Mouse (Mus musculus) limb, embryonic 15.5 days (tissue): Measurements from ENCODE around the gene Nfatc4. TPM values are rescaled to one million over a fixed set of nuclear protein-coding genes. Genes with fewer than 3 reads are reported as not detected.

ENCODE experiments used
- ATAC-seq: fragments of 200-750 bp; cut with Nextera tagmentation; 2 replicates; pipeline ENCODE4 v1.8.0; 2017; ENCODE audit warnings: low read depth, moderate TSS enrichment; ENCODE audit not compliant: insufficient number of reproducible peaks, low FRiP score, low TSS enrichment
- H3K27ac ChIP-seq: fragments of 300-500 bp; sonication (generic); 2 replicates; pipeline ENCODE4 v1.5.1; 2015; ENCODE audit warnings: moderate library complexity, mild to moderate bottlenecking, inconsistent platforms
- H3K27me3 ChIP-seq: fragments of 300-500 bp; sonication (generic); 2 replicates; pipeline ENCODE4 v1.6.1; 2015; ENCODE audit warnings: inconsistent platforms
- H3K36me3 ChIP-seq: fragments of 300-500 bp; sonication (generic); 2 replicates; pipeline ENCODE4 v1.6.1; 2015; ENCODE audit warnings: inconsistent platforms
- H3K4me1 ChIP-seq: fragments of 300-500 bp; sonication (generic); 2 replicates; pipeline ENCODE4 v1.6.1; 2015; ENCODE audit warnings: inconsistent platforms
- H3K4me2 ChIP-seq: fragments of 300-500 bp; sonication (generic); 2 replicates; pipeline ENCODE4 v1.6.1; 2015; ENCODE audit warnings: mild to moderate bottlenecking, inconsistent platforms
- H3K4me3 ChIP-seq: fragments of 300-500 bp; sonication (generic); 2 replicates; pipeline ENCODE4 v1.5.1; 2015; ENCODE audit warnings: mild to moderate bottlenecking, inconsistent platforms
- H3K9ac ChIP-seq: fragments of 300-500 bp; sonication (generic); 2 replicates; pipeline ENCODE4 v1.6.1; 2015; ENCODE audit warnings: inconsistent platforms
- H3K9me3 ChIP-seq: fragments of 300-500 bp; sonication (generic); 2 replicates; pipeline ENCODE4 v1.6.1; 2016; ENCODE audit warnings: inconsistent platforms
- whole genome bisulfite sequencing: fragments of 180-500 bp; shearing (Covaris S2); methylation state at CpG from one replicate; pipeline ENCODE4 v1.1.7; 2015; 5-methylcytosine and 5-hydroxymethylcytosine counted together
- polyA plus RNA-seq: library from polyadenylated mRNA; unstranded; fragments of >200 nt; fragmentation: Nextera tagmentation; extraction: Ambion mirVana; gene quantifications from 2 replicates; pipeline ENCODE4 v1.2.1, GENCODE M21; 2015

Gene Nfatc4
- polyA plus RNA-seq, 1 experiment from 2014 or later: 95.9 TPM

GRCm38 (mm10) chr14:55824001-55824480 is 1.1 kb downstream of the Nfatc4 start:
- Histone ChIP-seq H3K36me3 (peaks cover 20% of the 10 kb centered on the region), H3K4me2 (peak overlapping the region; percentile 75), H3K9ac (peak overlapping the region; percentile 63), H3K27me3 (no peaks in the 10 kb centered on the region), H3K27ac (peak overlapping the region; percentile 99), H3K4me1 (peaks cover 43% of the 10 kb centered on the region), H3K9me3 (no peaks in the 10 kb centered on the region), H3K4me3 (peak overlapping the region; percentile 72)
- no peak for ATAC-seq
- 2% methylated on average over 10 of the region's 10 CpGs for WGBS

DNA sequence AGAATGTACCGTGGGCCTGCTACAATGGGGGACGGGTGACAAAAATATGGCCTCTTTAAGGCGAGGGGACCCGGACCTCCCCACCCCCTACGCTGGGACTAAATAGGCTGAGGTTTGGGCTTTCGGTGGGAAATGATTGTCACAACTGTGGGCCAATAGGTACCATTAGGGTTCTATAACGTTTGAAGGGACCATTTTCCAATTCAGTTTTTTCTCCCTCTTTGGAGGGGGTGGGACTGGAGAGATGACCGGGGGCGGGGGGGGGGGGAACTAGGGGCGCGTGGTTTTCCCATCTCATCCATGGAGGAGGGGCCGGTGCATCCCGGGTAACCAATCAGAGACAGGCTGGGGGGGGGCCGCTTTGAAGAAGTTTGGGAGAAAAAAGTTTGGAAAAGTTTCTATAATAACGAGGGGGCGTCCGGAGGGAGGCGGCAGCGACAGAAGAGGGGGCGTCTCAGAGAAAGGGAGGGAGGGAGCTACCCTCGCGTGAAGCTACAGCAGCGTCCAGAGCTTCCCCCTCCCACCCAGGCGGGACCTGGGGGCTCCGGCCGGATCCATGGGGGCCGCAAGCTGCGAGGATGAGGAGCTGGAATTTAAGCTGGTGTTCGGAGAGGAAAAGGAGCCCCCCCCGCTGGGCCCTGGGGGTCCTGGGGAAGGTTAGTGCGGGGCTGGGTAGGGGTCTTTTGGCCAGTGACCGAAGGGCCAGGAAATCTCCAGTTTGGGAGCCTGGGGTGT is 1.7 kb downstream of the Nfatc4 start:
- WGBS: under 1% methylated on average over 32 of the region's 32 CpGs
- Histone ChIP-seq H3K36me3 (peaks cover 26% of the 10 kb centered on the region), H3K9ac (peak overlapping the region; percentile 82), H3K4me2 (peak overlapping the region; percentile 75), H3K27me3 (no peaks in the 10 kb centered on the region), H3K27ac (peak overlapping the region; percentile 99), H3K4me3 (peak overlapping the region; percentile 72), H3K9me3 (no peaks in the 10 kb centered on the region), H3K4me1 (peaks cover 44% of the 10 kb centered on the region)
- peak; percentile 62 for ATAC-seq

DNA sequence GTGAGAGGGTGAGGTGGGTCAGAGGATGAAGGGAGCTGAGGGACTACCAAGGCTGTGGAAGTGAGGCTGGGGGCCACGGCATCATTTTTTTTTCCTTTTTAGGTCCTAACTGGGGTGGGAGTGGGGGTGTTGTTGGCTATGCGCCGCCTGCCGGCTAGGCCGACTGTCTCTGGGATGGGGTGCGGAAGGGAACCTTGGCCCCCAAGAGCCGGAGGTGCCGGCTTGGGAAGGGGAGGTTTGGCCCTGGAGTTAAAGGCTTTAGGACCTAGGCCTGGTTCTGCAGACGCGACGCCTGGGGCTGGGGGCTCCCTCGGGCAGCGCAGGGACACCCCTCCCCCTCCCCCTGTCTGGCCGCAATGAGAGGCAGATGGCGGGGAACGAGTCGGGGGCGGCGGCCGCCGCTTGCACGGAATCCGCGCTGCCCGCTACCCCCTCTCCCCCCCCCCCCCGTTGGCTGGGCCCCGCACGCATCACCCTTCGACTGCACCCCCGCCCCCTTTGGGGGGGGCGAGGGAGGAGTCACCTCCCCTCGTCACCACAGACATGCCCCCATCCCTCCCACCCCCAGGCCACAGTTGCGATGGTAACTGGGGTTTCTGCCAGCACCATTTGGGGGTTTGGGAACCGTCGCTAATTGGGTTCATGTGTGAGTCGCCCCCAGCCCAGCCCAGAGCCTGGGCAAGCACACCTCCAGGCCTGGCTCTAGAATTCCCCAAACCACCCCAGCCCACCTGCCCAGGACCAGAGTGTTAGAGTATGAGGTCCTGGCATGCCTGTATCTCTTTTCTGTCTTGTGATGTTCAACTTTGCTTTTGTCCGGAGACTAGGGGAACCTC is 2.5 kb downstream of the Nfatc4 start:
- Histone ChIP-seq H3K4me2 (peak overlapping the region; percentile 75), H3K27ac (peak overlapping the region; percentile 99), H3K9ac (peak overlapping the region; percentile 82), H3K9me3 (no peaks in the 10 kb centered on the region), H3K4me1 (peaks cover 49% of the 10 kb centered on the region), H3K4me3 (peak overlapping the region; percentile 72), H3K27me3 (no peaks in the 10 kb centered on the region), H3K36me3 (peaks cover 34% of the 10 kb centered on the region)
- under 1% methylated on average over 20 of the region's 37 CpGs for WGBS
- peak; percentile 12; the same call in 1 of the 2 replicates for ATAC-seq

DNA sequence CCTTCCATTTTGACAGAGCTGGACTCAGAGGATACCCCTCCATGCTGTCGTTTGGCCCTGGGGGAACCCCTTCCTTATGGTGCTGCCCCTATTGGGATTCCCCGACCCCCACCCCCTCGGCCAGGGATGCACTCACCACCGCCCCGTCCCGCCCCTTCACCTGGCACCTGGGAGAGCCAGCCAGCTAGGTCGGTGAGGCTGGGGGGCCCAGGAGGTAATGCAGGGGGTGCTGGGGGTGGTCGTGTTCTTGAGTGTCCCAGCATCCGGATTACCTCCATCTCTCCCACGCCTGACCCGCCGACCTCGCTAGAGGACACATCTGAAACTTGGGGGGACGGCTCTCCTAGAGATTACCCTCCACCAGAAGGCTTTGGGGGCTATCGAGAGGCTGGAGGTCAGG is 3.2 kb downstream of the Nfatc4 start:
- Histone ChIP-seq H3K4me3 (peak overlapping the region; percentile 72), H3K9me3 (no peaks in the 10 kb centered on the region), H3K4me2 (peak overlapping the region; percentile 75), H3K9ac (peak overlapping the region; percentile 82; the same call in 1 of the 2 replicates), H3K4me1 (peaks cover 49% of the 10 kb centered on the region), H3K36me3 (peaks cover 41% of the 10 kb centered on the region), H3K27me3 (no peaks in the 10 kb centered on the region), H3K27ac (peak overlapping the region; percentile 99)
- WGBS: 3% methylated on average over 15 of the region's 15 CpGs
- ATAC-seq: no peak

DNA sequence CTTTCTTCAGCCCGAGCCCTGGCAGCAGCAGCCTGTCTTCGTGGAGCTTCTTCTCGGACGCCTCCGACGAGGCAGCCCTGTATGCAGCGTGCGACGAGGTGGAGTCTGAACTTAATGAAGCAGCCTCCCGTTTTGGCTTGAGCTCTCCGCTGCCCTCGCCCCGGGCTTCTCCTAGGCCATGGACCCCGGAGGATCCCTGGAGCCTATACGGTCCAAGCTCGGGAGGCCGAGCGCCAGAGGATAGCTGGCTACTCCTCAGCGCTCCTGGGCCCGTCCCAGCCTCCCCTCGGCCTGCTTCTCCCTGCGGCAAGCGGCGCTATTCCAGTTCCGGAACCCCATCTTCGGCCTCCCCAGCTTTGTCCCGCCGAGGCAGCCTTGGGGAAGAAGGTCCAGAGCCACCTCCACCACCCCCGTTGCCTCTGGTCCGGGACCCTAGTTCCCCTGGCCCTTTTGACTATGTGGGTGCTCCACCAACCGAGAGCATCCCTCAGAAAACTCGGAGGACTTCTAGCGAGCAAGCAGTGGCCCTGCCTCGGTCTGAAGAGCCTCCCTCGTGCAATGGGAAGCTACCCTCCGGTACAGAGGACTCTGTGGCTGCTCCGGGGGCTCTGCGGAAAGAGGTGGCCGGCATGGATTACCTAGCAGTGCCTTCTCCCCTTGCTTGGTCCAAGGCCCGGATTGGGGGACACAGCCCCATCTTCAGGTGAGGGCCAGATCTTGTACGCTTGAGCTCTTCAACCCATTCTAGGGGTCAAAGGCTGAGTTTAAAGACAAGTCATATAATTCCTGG is 3.8 kb downstream of the Nfatc4 start:
- Histone ChIP-seq H3K27me3 (no peaks in the 10 kb centered on the region), H3K4me1 (peaks cover 49% of the 10 kb centered on the region)
- no peak for ATAC-seq

GRCm38 (mm10) chr14:55828716-55829263 is 5.8 kb downstream of the Nfatc4 start:
- no peak overlapping the region for H3K9ac ChIP-seq
- 0 out of 2 replicates have a peak overlapping the region, but pooled peaks have one; percentile 17 for H3K27ac ChIP-seq
- H3K27me3 ChIP-seq: no peaks in the 10 kb centered on the region
- H3K9me3 ChIP-seq: no peaks in the 10 kb centered on the region
- ATAC-seq: no peak
- peaks cover 56% of the 10 kb centered on the region for H3K4me1 ChIP-seq
- 47% methylated on average over 3 of the region's 3 CpGs for WGBS
- peaks cover 60% of the 10 kb centered on the region for H3K36me3 ChIP-seq
- H3K4me2 ChIP-seq: 0 out of 2 replicates have a peak overlapping the region, but pooled peaks have one; percentile 26
- H3K4me3 ChIP-seq: no peak overlapping the region

More for the DNA sequence above, 3.8 kb downstream of the Nfatc4 start:
- H3K9ac ChIP-seq: peak overlapping the region; percentile 82
- peak overlapping the region; percentile 72 for H3K4me3 ChIP-seq
- peak overlapping the region; percentile 99 for H3K27ac ChIP-seq
- WGBS: 13% methylated on average over 41 of the region's 41 CpGs
- peaks cover 47% of the 10 kb centered on the region for H3K36me3 ChIP-seq
- H3K4me2 ChIP-seq: peak overlapping the region; percentile 75
- H3K9me3 ChIP-seq: no peaks in the 10 kb centered on the region

GRCm38 (mm10) chr14:55829854-55830253 is 6.9 kb downstream of the Nfatc4 start:
- Histone ChIP-seq H3K4me1 (peaks cover 60% of the 10 kb centered on the region), H3K9ac (no peak overlapping the region), H3K9me3 (no peaks in the 10 kb centered on the region), H3K27ac (no peak overlapping the region), H3K27me3 (no peaks in the 10 kb centered on the region), H3K4me3 (no peak overlapping the region), H3K36me3 (peaks cover 63% of the 10 kb centered on the region), H3K4me2 (no peak overlapping the region)
- 85% methylated on average over 16 of the region's 16 CpGs for WGBS
- no peak for ATAC-seq

DNA sequence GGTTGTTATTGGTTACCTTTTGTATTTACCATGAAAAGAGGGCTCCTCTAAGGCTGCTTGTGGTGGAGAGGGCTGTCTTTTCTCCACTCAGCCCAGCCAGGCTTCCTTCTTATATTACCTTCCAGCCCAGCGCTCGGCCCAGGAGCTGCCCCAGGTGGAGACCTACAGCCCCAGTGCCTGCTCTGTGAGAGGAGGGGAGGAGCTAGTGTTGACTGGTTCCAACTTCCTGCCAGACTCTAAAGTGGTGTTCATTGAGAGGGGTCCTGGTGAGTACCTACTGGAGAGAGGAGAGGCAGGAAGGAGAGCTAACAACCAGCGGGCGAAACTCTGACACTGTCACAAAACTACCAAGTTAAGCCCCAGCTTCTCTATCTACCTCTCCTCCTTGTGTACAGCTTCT is 7.4 kb downstream of the Nfatc4 start:
- no peak overlapping the region for H3K27ac ChIP-seq

DNA sequence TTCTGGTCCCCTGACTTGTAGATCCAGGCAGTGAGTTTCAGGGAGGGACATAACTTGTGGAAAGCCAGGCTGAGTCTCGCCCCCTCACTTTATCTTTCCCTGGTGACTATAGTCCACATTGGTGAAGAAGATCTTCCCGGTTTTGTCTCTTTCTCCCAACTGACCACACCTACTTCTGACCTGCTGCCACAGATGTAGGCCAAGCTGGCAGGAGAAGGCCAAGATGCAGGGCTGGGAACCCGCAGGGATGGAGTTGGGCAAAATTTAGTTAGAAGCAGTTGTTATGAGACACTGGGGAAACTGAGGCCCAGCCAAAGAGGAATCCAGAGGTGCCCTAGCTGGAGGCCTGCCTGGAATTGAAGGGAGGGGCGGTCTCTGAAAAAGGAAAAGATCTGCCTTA is 10.2 kb downstream of the Nfatc4 start:
- H3K4me1 ChIP-seq: peaks cover 53% of the 10 kb centered on the region
- H3K9ac ChIP-seq: no peak overlapping the region
- no peaks in the 10 kb centered on the region for H3K27me3 ChIP-seq
- H3K4me2 ChIP-seq: no peak overlapping the region
- no peaks in the 10 kb centered on the region for H3K9me3 ChIP-seq
- H3K4me3 ChIP-seq: no peak overlapping the region
- peaks cover 52% of the 10 kb centered on the region for H3K36me3 ChIP-seq
- 83% methylated on average over 4 of the region's 4 CpGs for WGBS
- 0 out of 2 replicates have a peak overlapping the region, but pooled peaks have one; percentile 33 for H3K27ac ChIP-seq
- ATAC-seq: no peak

More for the DNA sequence above, 7.4 kb downstream of the Nfatc4 start:
- Histone ChIP-seq H3K9ac (no peak overlapping the region), H3K4me3 (no peak overlapping the region), H3K4me1 (peaks cover 65% of the 10 kb centered on the region), H3K27me3 (no peaks in the 10 kb centered on the region), H3K4me2 (no peak overlapping the region), H3K36me3 (peaks cover 63% of the 10 kb centered on the region), H3K9me3 (no peaks in the 10 kb centered on the region)
- 77% methylated on average over 4 of the region's 4 CpGs for WGBS
- ATAC-seq: no peak

DNA sequence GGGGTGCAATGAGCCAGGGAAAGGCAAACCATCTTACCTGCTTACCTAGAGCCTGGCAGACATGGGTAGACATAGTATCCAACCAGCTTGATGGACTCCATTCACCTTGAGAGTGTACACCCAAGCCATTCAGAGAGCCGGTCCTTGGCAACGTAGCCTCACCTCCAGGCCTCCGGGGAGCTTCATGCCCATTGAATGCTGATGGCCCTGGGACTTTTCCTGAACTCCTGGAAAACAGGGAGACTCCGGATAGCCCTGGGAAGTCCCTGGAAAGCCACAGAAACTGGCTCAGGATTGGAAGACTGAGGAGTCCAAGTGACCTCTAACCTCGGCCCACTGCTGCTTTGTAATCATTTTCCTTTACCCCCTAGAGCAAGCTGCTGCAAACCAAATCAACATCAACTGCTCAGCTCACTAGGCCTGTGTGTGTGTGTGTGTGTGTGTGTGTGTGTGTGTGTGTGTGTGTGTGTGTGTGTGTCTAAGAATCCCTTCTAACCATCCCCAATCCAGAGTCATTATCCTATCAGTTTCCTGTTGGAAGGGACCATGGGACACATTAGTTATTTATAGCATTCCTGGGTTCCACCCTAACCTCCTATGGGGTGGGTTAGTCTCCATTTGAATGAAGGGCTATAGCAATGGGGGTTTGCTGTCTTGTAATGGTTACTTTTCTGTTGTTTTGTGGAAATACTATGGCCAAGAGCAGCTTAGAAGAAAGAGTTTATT is 12.0 kb downstream of the Nfatc4 start:
- peaks cover 34% of the 10 kb centered on the region for H3K36me3 ChIP-seq
- H3K9me3 ChIP-seq: no peaks in the 10 kb centered on the region
- peaks cover 42% of the 10 kb centered on the region for H3K4me1 ChIP-seq
- H3K4me3 ChIP-seq: no peak overlapping the region
- no peak overlapping the region for H3K9ac ChIP-seq
- no peak overlapping the region for H3K4me2 ChIP-seq
- no peaks in the 10 kb centered on the region for H3K27me3 ChIP-seq
- ATAC-seq: no peak
- 72% methylated on average over 5 of the region's 5 CpGs for WGBS
- no peak overlapping the region for H3K27ac ChIP-seq
